7 mouse cellular contexts compared by ENCODE assay signal in genomic region chr3:116969003-116969402, GRCm38 (mm10). TPM values are rescaled to one million over a fixed set of nuclear protein-coding genes. Genes with fewer than 3 reads are reported as not detected.
DNase-seq lines count a peak whose midpoint lies in the region; ATAC-seq and TF ChIP-seq lines count a peak whose summit lies in the region.

No protein-coding gene starts in this region.

- no peak for TF ChIP-seq POLR2A in liver, adult 2 months (IDR thresholded peaks at IDR 0.05; ENCODE audit: extremely low read depth, insufficient read depth, low read length)
- TF ChIP-seq POLR2A in olfactory bulb, adult 2 months (IDR thresholded peaks at IDR 0.05; ENCODE audit: insufficient read depth, low read depth, low read length), result no peak

- intact Hi-C loops in left cerebral cortex, postnatal 36 days (cut with DNase I), result no loop called here

- H3K4me1 ChIP-seq in liver, adult 2 months (ENCODE audit: control insufficient read depth, insufficient read depth, low read length), result peaks cover 12% of the 10 kb centered on the region; the same call in 1 of the 2 replicates
- H3K4me1 ChIP-seq in forebrain, embryonic 13.5 days, result peaks cover 24% of the 10 kb centered on the region
- peaks cover 5% of the 10 kb centered on the region for H3K4me1 ChIP-seq in limb, embryonic 12.5 days (replicated peaks)
- peaks cover 7% of the 10 kb centered on the region for H3K4me1 ChIP-seq in olfactory bulb, adult 2 months (ENCODE audit: control insufficient read depth, insufficient read depth, low read length)

- no peak for TF ChIP-seq CTCF in liver, adult 2 months (IDR thresholded peaks at IDR 0.05; ENCODE audit: low read depth, low read length)
- TF ChIP-seq CTCF in olfactory bulb, adult 2 months (IDR thresholded peaks at IDR 0.05; ENCODE audit: insufficient read depth, low read depth, low read length), result no peak

- peak overlapping the region; percentile 95 for H3K27ac ChIP-seq in liver, adult 2 months (replicated peaks; ENCODE audit: insufficient read depth, low read depth, low read length)
- peak overlapping the region; percentile 86 for H3K27ac ChIP-seq in forebrain, embryonic 13.5 days
- H3K27ac ChIP-seq in limb, embryonic 12.5 days, result 0 out of 2 replicates have a peak overlapping the region, but pooled peaks have one; percentile 35
- no peak overlapping the region for H3K27ac ChIP-seq in olfactory bulb, adult 2 months (ENCODE audit: insufficient read depth, low read depth, low read length)

- H3K36me3 ChIP-seq in liver, adult 2 months (ENCODE audit: control insufficient read depth, insufficient read depth, low read length), result no peaks in the 10 kb centered on the region
- H3K36me3 ChIP-seq in forebrain, embryonic 13.5 days (ENCODE audit: poor library complexity, severe bottlenecking), result no peaks in the 10 kb centered on the region
- no peaks in the 10 kb centered on the region for H3K36me3 ChIP-seq in limb, embryonic 12.5 days

- H3K9ac ChIP-seq in liver, adult 2 months (ENCODE audit: low read depth, low read length), result peak overlapping the region; percentile 82
- H3K9ac ChIP-seq in forebrain, embryonic 13.5 days, result peak overlapping the region; percentile 68
- H3K9ac ChIP-seq in limb, embryonic 12.5 days (replicated peaks), result peak overlapping the region; percentile 51; the same call in 1 of the 2 replicates

- H3K4me2 ChIP-seq in forebrain, embryonic 13.5 days, result peak overlapping the region; percentile 66
- peak overlapping the region; percentile 65 for H3K4me2 ChIP-seq in limb, embryonic 12.5 days

- no peaks in the 10 kb centered on the region for H3K27me3 ChIP-seq in liver, adult 2 months (ENCODE audit: control insufficient read depth, insufficient read depth, low read length)
- H3K27me3 ChIP-seq in forebrain, embryonic 13.5 days, result no peaks in the 10 kb centered on the region
- no peaks in the 10 kb centered on the region for H3K27me3 ChIP-seq in limb, embryonic 12.5 days

- peak; percentile 52 for DNase-seq in liver, adult 2 months (ENCODE audit: extremely low read depth, low read depth, low spot score)
- no peak for DNase-seq in liver
- DNase-seq in spleen, adult 18-20 months, result no peak
- no peak for DNase-seq in left cerebral cortex, postnatal 36 days (ENCODE audit: low spot score in 2 of 2)

- H3K9me3 ChIP-seq in forebrain, embryonic 13.5 days (replicated peaks), result no peaks in the 10 kb centered on the region
- no peaks in the 10 kb centered on the region for H3K9me3 ChIP-seq in limb, embryonic 12.5 days

- peak overlapping the region; percentile 43 for H3K4me3 ChIP-seq in liver, adult 2 months (ENCODE audit: insufficient read depth, low read depth, low read length)
- peak overlapping the region; percentile 43 for H3K4me3 ChIP-seq in forebrain, embryonic 13.5 days
- H3K4me3 ChIP-seq in limb, embryonic 12.5 days (replicated peaks), result peak overlapping the region; percentile 41
- H3K4me3 ChIP-seq in olfactory bulb, adult 2 months (ENCODE audit: insufficient read depth, low read depth, low read length), result peak overlapping the region; percentile 51

- ATAC-seq in forebrain, embryonic 13.5 days, result peak; percentile 44
- ATAC-seq in limb, embryonic 12.5 days (ENCODE audit: insufficient number of reproducible peaks, insufficient read depth, low FRiP score, low TSS enrichment, low read depth), result no peak

- WGBS in liver, adult 2 months, result 12% methylated on average over 4 of the region's 5 CpGs
- WGBS in forebrain, embryonic 13.5 days, result 15% methylated on average over 4 of the region's 5 CpGs
- 25% methylated on average over 5 of the region's 5 CpGs for WGBS in limb, embryonic 12.5 days
- whole genome bisulfite sequencing in olfactory bulb, adult 2 months, result 22% methylated on average over 5 of the region's 5 CpGs

- peaks cover 7% of the 10 kb centered on the region; the same call in 1 of the 2 replicates for H3K79me2 ChIP-seq in liver, adult 2 months (ENCODE audit: control insufficient read depth, insufficient read depth, low read length)

RNA-seq across cellular contexts. Expression of gene Palmd, which starts 0.2 kb away (rescaled TPM):
- 14.2 and 16.5 TPM in 2 replicates for total RNA-seq in liver, adult 2 months (2014; rRNA removed)
- polyA plus RNA-seq in liver, adult 2 months (2012; rRNA removed), result 6.6 and 6.9 TPM in 2 replicates
- polyA plus RNA-seq in forebrain, embryonic 13.5 days (2015; fragmentation: Nextera tagmentation; extraction: Ambion mirVana), result 10.0 and 14.9 TPM in 2 replicates
- polyA plus RNA-seq in limb, embryonic 12.5 days (2016; fragmentation: Nextera tagmentation; extraction: Ambion mirVana), result 8.0 and 8.8 TPM in 2 replicates
- polyA plus RNA-seq in olfactory bulb, adult 2 months (2012; ENCODE audit: insufficient read depth, insufficient read length, low replicate concordance, missing spikeins), result not detected in 2 replicates
- 10 to 100 TPM; 17.7 to 28.7 TPM for total RNA-seq in left cerebral cortex, postnatal 36 days (2021)

RNA-seq across cellular contexts. Expression of gene 4930455H04Rik, which starts 0.9 kb away (rescaled TPM):
- total RNA-seq in liver, adult 2 months (2014; rRNA removed), result 0.09 TPM in 1 of 2 replicates, not detected in the other
- not detected in 2 replicates for polyA plus RNA-seq in liver, adult 2 months (2012; rRNA removed)
- polyA plus RNA-seq in forebrain, embryonic 13.5 days (2015; fragmentation: Nextera tagmentation; extraction: Ambion mirVana), result not detected in 2 replicates
- polyA plus RNA-seq in limb, embryonic 12.5 days (2016; fragmentation: Nextera tagmentation; extraction: Ambion mirVana), result not detected in 2 replicates
- not detected in 2 replicates for polyA plus RNA-seq in olfactory bulb, adult 2 months (2012; ENCODE audit: insufficient read depth, insufficient read length, low replicate concordance, missing spikeins)
- total RNA-seq in left cerebral cortex, postnatal 36 days (2021), result not detected
